17 mouse cellular contexts compared by ENCODE assay signal in the genomic region with DNA sequence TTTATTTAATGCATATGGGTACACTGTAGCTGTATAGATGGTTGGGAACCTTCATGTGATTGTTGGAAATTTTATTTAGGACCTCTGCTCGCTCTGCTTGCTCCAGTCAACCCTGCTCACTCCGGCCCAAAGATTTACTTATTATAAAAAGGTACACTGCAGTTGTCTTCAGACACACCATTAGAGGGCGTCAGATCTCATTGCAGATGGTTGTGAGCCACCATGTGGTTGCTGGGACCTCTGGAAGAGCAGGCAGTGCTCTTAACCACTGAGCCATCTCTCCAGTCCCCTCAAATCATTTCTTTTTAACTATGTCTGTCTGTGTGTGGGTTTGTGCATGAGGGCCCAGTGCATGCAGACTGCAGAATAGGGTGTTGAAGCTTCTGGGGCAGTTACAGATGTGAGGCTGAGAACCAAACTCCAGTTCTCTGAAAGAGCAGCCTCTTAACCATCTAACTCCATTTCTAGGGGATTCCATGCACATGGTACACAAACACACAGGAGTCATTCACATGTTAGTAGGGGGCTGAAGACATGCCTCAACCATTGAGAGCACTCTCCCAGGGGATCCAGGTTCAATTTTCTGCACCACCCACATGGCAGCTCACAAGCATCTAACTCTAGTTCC. TPM values are rescaled to one million over a fixed set of nuclear protein-coding genes. Genes with fewer than 3 reads are reported as not detected.
DNase-seq lines count a peak whose midpoint lies in the region; ATAC-seq and TF ChIP-seq lines count a peak whose summit lies in the region.
"Had no signal": no experiment of that assay in that cellular context is flagged by ENCODE, and none has a peak within 500 bp of the region (broad histone marks: within the 10 kb centered on the region; RNA-seq: fewer than 3 reads in every experiment).

No protein-coding gene starts in this region.

- no peaks in the 10 kb centered on the region for H3K9me3 ChIP-seq in intestine, embryonic 16.5 days (ENCODE audit: control insufficient read depth, low read length)
- no peaks in the 10 kb centered on the region for H3K9me3 ChIP-seq in intestine, embryonic 15.5 days
- H3K9me3 ChIP-seq: G1E; heart, embryonic 12.5 days; hindbrain, embryonic 13.5 days had no signal

- no peaks in the 10 kb centered on the region for H3K27me3 ChIP-seq in intestine, embryonic 16.5 days (replicated peaks; ENCODE audit: control insufficient read depth, insufficient read depth, low read length)
- no peaks in the 10 kb centered on the region for H3K27me3 ChIP-seq in intestine, embryonic 15.5 days (replicated peaks)
- no peaks in the 10 kb centered on the region for H3K27me3 ChIP-seq in testis, adult 2 months (ENCODE audit: control insufficient read depth, insufficient read depth, low read length)
- H3K27me3 ChIP-seq: heart, embryonic 12.5 days; hindbrain, embryonic 13.5 days had no signal

- no peak overlapping the region for H3K4me3 ChIP-seq in intestine, embryonic 16.5 days (ENCODE audit: low read length)
- no peak overlapping the region for H3K4me3 ChIP-seq in intestine, embryonic 15.5 days (replicated peaks)
- peak overlapping the region; percentile 1; the same call in 1 of the 2 replicates for H3K4me3 ChIP-seq in testis, adult 2 months (ENCODE audit: control insufficient read depth, low read depth, low read length)
- H3K4me3 ChIP-seq: heart, embryonic 12.5 days; hindbrain, embryonic 13.5 days had no signal

- TF ChIP-seq CTCF in testis, adult 2 months (IDR thresholded peaks at IDR 0.05; ENCODE audit: control insufficient read depth, insufficient read depth, insufficient replicate concordance, low read depth, low read length) = no peak

- peaks cover 15% of the 10 kb centered on the region for H3K4me1 ChIP-seq in intestine, embryonic 16.5 days (ENCODE audit: control insufficient read depth, insufficient read depth, low read length)
- peaks cover 12% of the 10 kb centered on the region for H3K4me1 ChIP-seq in intestine, embryonic 15.5 days (replicated peaks)
- H3K4me1 ChIP-seq in testis, adult 2 months (ENCODE audit: control insufficient read depth, insufficient read depth, low read length) = peaks cover 4% of the 10 kb centered on the region

- ATAC-seq in intestine, embryonic 16.5 days = no peak
- no peak for ATAC-seq in intestine, embryonic 15.5 days
- ATAC-seq in monocyte, adult 5-6 weeks (replicated peaks; ENCODE audit: insufficient number of reproducible peaks, low FRiP score, low TSS enrichment, poor library complexity, severe bottlenecking) = no peak

- no peak for DNase-seq in testis, postnatal 14 days (ENCODE audit: low spot score)
- peak; percentile 77 for DNase-seq in ZHBTc4 (ENCODE audit: low read depth, low spot score)
- DNase-seq in layer of hippocampus, postnatal 36 days = no peak
- no peak for DNase-seq in urinary bladder, postnatal 25 days (ENCODE audit: low spot score)
- DNase-seq: adrenal gland, adult 8-10 months; cerebellum, postnatal 36 days; kidney, postnatal 10 days; lung, postnatal 14 days; midbrain, embryonic 14.5 days had no signal

- 0 out of 2 replicates have a peak overlapping the region, but pooled peaks have one; percentile 16 for H3K9ac ChIP-seq in intestine, embryonic 16.5 days (ENCODE audit: low read depth, low read length)
- no peak overlapping the region for H3K9ac ChIP-seq in intestine, embryonic 15.5 days
- H3K9ac ChIP-seq: heart, embryonic 12.5 days; hindbrain, embryonic 13.5 days had no signal

- H3K4me2 ChIP-seq in intestine, embryonic 16.5 days (ENCODE audit: low read depth, low read length) = no peak overlapping the region
- H3K4me2 ChIP-seq in intestine, embryonic 15.5 days (replicated peaks) = no peak overlapping the region
- H3K4me2 ChIP-seq: heart, embryonic 12.5 days; hindbrain, embryonic 13.5 days had no signal

- no peak overlapping the region for H3K27ac ChIP-seq in intestine, embryonic 16.5 days (ENCODE audit: low read length)
- H3K27ac ChIP-seq in intestine, embryonic 15.5 days = no peak overlapping the region
- no peak overlapping the region for H3K27ac ChIP-seq in testis, adult 2 months (ENCODE audit: control insufficient read depth, insufficient read depth, low read depth, low read length)
- H3K27ac ChIP-seq: hindbrain, embryonic 13.5 days had no signal

- H3K36me3 ChIP-seq in intestine, embryonic 16.5 days (ENCODE audit: control insufficient read depth, insufficient read depth, low read length) = no peaks in the 10 kb centered on the region
- H3K36me3 ChIP-seq in intestine, embryonic 15.5 days = peaks cover 3% of the 10 kb centered on the region
- H3K36me3 ChIP-seq in testis, adult 2 months (ENCODE audit: control insufficient read depth, insufficient read depth, low read length) = no peaks in the 10 kb centered on the region; the same call in 1 of the 2 replicates

- no peak for TF ChIP-seq POLR2A in testis, adult 2 months (IDR thresholded peaks at IDR 0.05; ENCODE audit: control insufficient read depth, low read depth, low read length)

- 59% methylated on average over 3 of the region's 3 CpGs for WGBS in intestine, embryonic 16.5 days
- 63% methylated on average over 3 of the region's 3 CpGs for WGBS in intestine, embryonic 15.5 days

RNA-seq across cellular contexts. Expression of gene Rcc1, which starts 3.8 kb away (rescaled TPM):
- polyA plus RNA-seq in intestine, embryonic 16.5 days (2015; fragmentation: Nextera tagmentation; extraction: Ambion mirVana) = 82.2 and 90.6 TPM in 2 replicates
- polyA plus RNA-seq in intestine, embryonic 15.5 days (2015; fragmentation: Nextera tagmentation; extraction: Ambion mirVana) = 90.5 and 90.9 TPM in 2 replicates
- polyA plus RNA-seq in testis, adult 2 months (2012; rRNA removed) = 179 and 185 TPM in 2 replicates
- total RNA-seq in monocyte, adult 5-6 weeks (2017) = 2.9 to 7.7 TPM (median 6.1 TPM) in 3 replicates
- total RNA-seq in layer of hippocampus, postnatal 36 days (2021) = 10 to 100 TPM; 11.9 to 13.4 TPM

RNA-seq across cellular contexts. Expression of gene Trnau1ap, which starts 20.3 kb away (rescaled TPM):
- polyA plus RNA-seq in intestine, embryonic 16.5 days (2015; fragmentation: Nextera tagmentation; extraction: Ambion mirVana) = 79.6 and 81.1 TPM in 2 replicates
- polyA plus RNA-seq in intestine, embryonic 15.5 days (2015; fragmentation: Nextera tagmentation; extraction: Ambion mirVana) = 74.5 and 82.9 TPM in 2 replicates
- polyA plus RNA-seq in testis, adult 2 months (2012; rRNA removed) = 5.1 and 6.0 TPM in 2 replicates
- 42.3 to 56.8 TPM (median 49.3 TPM) in 3 replicates for total RNA-seq in monocyte, adult 5-6 weeks (2017)
- 10 to 100 TPM; 18.6 to 19.6 TPM for total RNA-seq in layer of hippocampus, postnatal 36 days (2021)

RNA-seq across cellular contexts. Expression of gene Rab42, which starts 46.4 kb away (rescaled TPM):
- polyA plus RNA-seq in intestine, embryonic 16.5 days (2015; fragmentation: Nextera tagmentation; extraction: Ambion mirVana) = 5.3 and 7.8 TPM in 2 replicates
- polyA plus RNA-seq in intestine, embryonic 15.5 days (2015; fragmentation: Nextera tagmentation; extraction: Ambion mirVana) = 3.6 and 3.9 TPM in 2 replicates
- polyA plus RNA-seq in testis, adult 2 months (2012; rRNA removed) = 24.9 and 31.4 TPM in 2 replicates
- not detected in 3 replicates for total RNA-seq in monocyte, adult 5-6 weeks (2017)
- 1 to 10 TPM; 1.2 to 2.6 TPM for total RNA-seq in layer of hippocampus, postnatal 36 days (2021)
- total RNA-seq: G1E; neutrophil, adult 5-6 weeks had no signal

Comparison
In these comparisons a context has a peak if more than half of its experiments do, and no peak if none do; other contexts are left out.
1. RNA of gene Trnau1ap, which starts 20.3 kb away (polyA plus RNA-seq): 79.6 to 81.1 TPM in intestine, embryonic 16.5 days and 74.5 to 82.9 TPM in intestine, embryonic 15.5 days; 5.1 to 6.0 TPM in testis, adult 2 months; every median in the first group is over 10 times any median in the second.